Mouse (Mus musculus) olfactory bulb, adult 2 months (tissue): ENCODE results near the gene Drosha.

Experiments
- CTCF ChIP-seq: fragments of 200-500 bp; IDR thresholded peaks from 2 replicates; pipeline ENCODE4 v1.5.1; 2012; ENCODE audit warnings: low read depth, mild to moderate bottlenecking, low read length, moderate library complexity; ENCODE audit not compliant: insufficient read depth
- POLR2A ChIP-seq: fragments of 200-500 bp; IDR thresholded peaks from 2 replicates; pipeline ENCODE4 v1.6.1; 2012; ENCODE audit warnings: mild to moderate bottlenecking, low read depth, low read length, moderate library complexity; ENCODE audit not compliant: insufficient read depth

- TF ChIP-seq CTCF: no peak
- TF ChIP-seq POLR2A: no peak
Measured at GRCm38 (mm10) chr15:12958051-12958450, 133.4 kb downstream of the Drosha start.
